Mouse (Mus musculus) telencephalon, adult 2 months (tissue): ENCODE data around the gene Rbm41.
A peak's percentile ranks its signal among the peaks of the same experiment; 100 is the strongest.

Experiments
- DNase-seq: peaks from one replicate; pipeline ENCODE4 v3.0.0-alpha.2; 2011; ENCODE audit warnings: low read depth, low spot score

The Rbm41 gene

GRCm38 (mm10) chrX:139997740-139998690 is at the start of gene Rbm41:
Gene Rbm41 (minus strand): TSS chrX:139998595.
- DNase-seq: peak; percentile 86

GRCm38 (mm10) chrX:139998691-139999065 is 283 bp upstream of the Rbm41 start:
- no peak for DNase-seq

- DNase-seq: no peak
Observed at GRCm38 (mm10) chrX:139982115-139982514, 16.3 kb downstream of the Rbm41 start.

GRCm38 (mm10) chrX:139933507-139933906 is 64.9 kb downstream of the Rbm41 start:
- DNase-seq: no peak

- DNase-seq: no peak
Observed at GRCm38 (mm10) chrX:139932472-139932871, 65.9 kb downstream of the Rbm41 start.

GRCm38 (mm10) chrX:139920572-139920971 is 77.8 kb downstream of the Rbm41 start:
- DNase-seq: no peak

- no peak for DNase-seq
Observed at GRCm38 (mm10) chrX:139891387-139891786, 107.0 kb downstream of the Rbm41 start.

GRCm38 (mm10) chrX:139883221-139883620 is 115.2 kb downstream of the Rbm41 start:
- no peak for DNase-seq

- DNase-seq: no peak
Observed at GRCm38 (mm10) chrX:139877936-139878335, 120.5 kb downstream of the Rbm41 start.

- DNase-seq: no peak
Observed at GRCm38 (mm10) chrX:139877105-139877504, 121.3 kb downstream of the Rbm41 start.

GRCm38 (mm10) chrX:139870938-139871791 is 127.2 kb downstream of the Rbm41 start, which contains the start of gene Morc4:
Gene Morc4 (minus strand): TSS chrX:139871677.
- DNase-seq: peak; percentile 23

- DNase-seq: no peak
Observed at GRCm38 (mm10) chrX:139870300-139870711, 128.1 kb downstream of the Rbm41 start.

GRCm38 (mm10) chrX:139859402-139859801 is 139.0 kb downstream of the Rbm41 start:
- peak; percentile 12 for DNase-seq

GRCm38 (mm10) chrX:139854795-139855194 is 143.6 kb downstream of the Rbm41 start:
- DNase-seq: no peak

GRCm38 (mm10) chrX:139841091-139841490 is 157.3 kb downstream of the Rbm41 start:
- no peak for DNase-seq
